Mouse (Mus musculus) CD8-positive naive resting alpha-beta T cell, adult 2 months (primary cell): ENCODE results near the gene Kir3dl2.
"Not testable (repeated sequence)": the region's sequence is repeated elsewhere in the genome, so short reads cannot be mapped to it uniquely, and the experiment has no call there.

ENCODE experiments used
- DNase-seq, 2 experiments: peaks; one replicate each; pipeline ENCODE4 v3.0.0; 2022; ENCODE audit warnings: low read depth in 2 of 2, low spot score in 2 of 2

Kir3dl2 gene

GRCm38 (mm10) chrX:136543956-136544355 is at the start of gene Kir3dl2:
Kir3dl2 (minus strand) TSS chrX:136544056.
- not testable (repeated sequence) for DNase-seq

GRCm38 (mm10) chrX:136590897-136591257 is 47.0 kb upstream of the Kir3dl2 start:
- no peak for DNase-seq

- DNase-seq = no peak
Measured at GRCm38 (mm10) chrX:136590199-136590896, 46.5 kb upstream of the Kir3dl2 start, which contains the start of gene Tceal3. Tceal3 (plus strand) TSS chrX:136590842.

GRCm38 (mm10) chrX:136584617-136585016 is 40.8 kb upstream of the Kir3dl2 start:
- DNase-seq = no peak

- not testable (repeated sequence) for DNase-seq
Measured at GRCm38 (mm10) chrX:136569094-136569493, 25.2 kb upstream of the Kir3dl2 start.

GRCm38 (mm10) chrX:136517699-136518098 is 26.2 kb downstream of the Kir3dl2 start, which contains the start of gene Kir3dl1:
Kir3dl1 (plus strand) TSS chrX:136517999.
- not testable (repeated sequence) for DNase-seq
